Mouse (Mus musculus) neural tube, embryonic 15.5 days (tissue): ENCODE measurements around the gene Rps23. TPM values are rescaled to one million over a fixed set of nuclear protein-coding genes. Genes with fewer than 3 reads are reported as not detected.

Experiments used
- polyA plus RNA-seq: library from polyadenylated mRNA; unstranded; fragments of >200 nt; fragmentation: Nextera tagmentation; extraction: Ambion mirVana; gene quantifications from 2 replicates; pipeline ENCODE4 v1.2.1, GENCODE M21; 2015

Gene Rps23
- polyA plus RNA-seq, 1 experiment from 2014 or later: 107 TPM

Other genes starting within 250 kb of the Rps23 start
- gene Atp6ap1l, start 17.6 kb upstream of the Rps23 start, polyA plus RNA-seq: 0.68 and 0.79 TPM in 2 replicates